Mouse (Mus musculus) liver, embryonic 13.5 days (tissue): ENCODE data around the gene Ccdc86. TPM values are rescaled to one million over a fixed set of nuclear protein-coding genes. Genes with fewer than 3 reads are reported as not detected.

Experiments used
- ATAC-seq: fragments of 200-750 bp; cut with Nextera tagmentation; 2 replicates; pipeline ENCODE4 v1.8.0; 2017; ENCODE audit warnings: low read depth, mild to moderate bottlenecking, moderate number of reproducible peaks, moderate library complexity
- DNase-seq: peaks from one replicate; pipeline ENCODE4 v3.0.0; 2022
- H3K27ac ChIP-seq: fragments of 300-500 bp; sonication (generic); 2 replicates; pipeline ENCODE4 v1.5.1; 2015; ENCODE audit warnings: moderate library complexity, mild to moderate bottlenecking, inconsistent platforms
- H3K27me3 ChIP-seq: fragments of 300-500 bp; sonication (generic); 2 replicates; pipeline ENCODE4 v1.6.1; 2015; ENCODE audit warnings: mild to moderate bottlenecking, inconsistent platforms
- H3K36me3 ChIP-seq: fragments of 300-500 bp; sonication (generic); 2 replicates; pipeline ENCODE4 v1.6.1; 2015; ENCODE audit warnings: mild to moderate bottlenecking, inconsistent platforms
- H3K4me1 ChIP-seq: fragments of 300-500 bp; sonication (generic); replicated peaks from 2 replicates; pipeline ENCODE4 v1.6.1; 2015; ENCODE audit warnings: inconsistent platforms
- H3K4me2 ChIP-seq: fragments of 300-500 bp; sonication (generic); 2 replicates; pipeline ENCODE4 v1.6.1; 2015; ENCODE audit warnings: inconsistent platforms, mild to moderate bottlenecking, moderate library complexity
- H3K4me3 ChIP-seq: fragments of 300-500 bp; sonication (generic); replicated peaks from 2 replicates; pipeline ENCODE4 v1.5.1; 2015; ENCODE audit warnings: mild to moderate bottlenecking, inconsistent platforms
- H3K9ac ChIP-seq: fragments of 300-500 bp; sonication (generic); 2 replicates; pipeline ENCODE4 v1.6.1; 2015; ENCODE audit warnings: mild to moderate bottlenecking, inconsistent platforms
- H3K9me3 ChIP-seq: fragments of 300-500 bp; sonication (generic); replicated peaks from 2 replicates; pipeline ENCODE4 v1.6.1; 2016; ENCODE audit warnings: inconsistent platforms
- WGBS: fragments of 180-500 bp; shearing (Covaris S2); methylation state at CpG from one replicate; pipeline ENCODE4 v1.1.7; 2015; ENCODE audit not compliant: insufficient replicate concordance; 5-methylcytosine and 5-hydroxymethylcytosine counted together
- polyA plus RNA-seq: library from polyadenylated mRNA; unstranded; fragments of >200 nt; fragmentation: Nextera tagmentation; extraction: Ambion mirVana; gene quantifications from 2 replicates; pipeline ENCODE4 v1.2.1, GENCODE M21; 2015

The Ccdc86 gene
- polyA plus RNA-seq, 1 experiment from 2014 or later = 23.4 TPM

DNA sequence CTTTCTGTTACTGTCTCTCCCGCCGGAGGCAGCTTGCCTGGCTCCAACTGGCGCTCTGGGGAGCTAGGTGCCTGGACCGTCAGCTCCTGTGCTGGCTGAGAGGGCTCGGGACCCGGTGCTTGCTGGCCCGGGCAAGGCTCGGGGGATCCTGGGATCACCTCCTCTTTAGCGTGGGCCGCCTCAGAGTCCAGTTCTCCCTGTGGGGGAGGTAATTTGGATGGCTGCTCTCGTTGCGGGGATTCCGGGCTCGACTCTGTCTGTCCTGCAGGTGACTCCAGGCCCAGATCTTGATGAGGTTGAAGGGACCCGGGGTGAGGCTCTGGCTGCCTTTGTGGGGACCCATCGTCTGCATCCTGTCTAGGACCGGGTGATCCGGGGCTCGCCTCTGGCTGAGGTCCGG lies 650 bp downstream of the Ccdc86 start:
- Histone ChIP-seq H3K36me3 (peaks cover 32% of the 10 kb centered on the region), H3K4me2 (peak overlapping the region; percentile 91), H3K4me1 (peaks cover 39% of the 10 kb centered on the region), H3K27me3 (peaks cover 7% of the 10 kb centered on the region; the same call in 1 of the 2 replicates), H3K27ac (peak overlapping the region; percentile 58), H3K9me3 (no peaks in the 10 kb centered on the region), H3K4me3 (peak overlapping the region; percentile 88), H3K9ac (peak overlapping the region; percentile 89)
- under 1% methylated on average over 20 of the region's 20 CpGs for WGBS
- DNase-seq (peak; percentile 24), ATAC-seq (peak; percentile 2; the same call in 1 of the 2 replicates)

DNA sequence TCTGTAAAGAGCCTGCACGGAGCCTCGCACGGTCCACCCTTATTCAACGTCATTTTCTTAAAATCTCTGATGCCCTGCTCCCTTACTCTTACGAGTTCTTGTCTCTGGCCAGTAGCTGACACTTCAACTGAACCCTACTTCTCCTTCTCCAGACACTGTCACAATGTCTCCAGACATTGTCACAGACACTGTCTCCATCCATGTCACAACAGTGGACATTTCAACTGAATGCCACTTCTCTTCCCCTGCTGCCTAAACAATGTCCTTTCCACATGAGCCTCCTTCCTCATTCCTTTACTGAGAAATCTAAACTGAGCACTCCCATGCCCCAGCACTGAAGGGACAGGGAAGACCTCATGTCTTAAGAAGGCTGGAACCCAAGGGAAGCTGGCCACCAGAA lies 1.8 kb downstream of the Ccdc86 start:
- H3K4me1 ChIP-seq = peaks cover 39% of the 10 kb centered on the region
- H3K27me3 ChIP-seq = peaks cover 4% of the 10 kb centered on the region; the same call in 1 of the 2 replicates
- ATAC-seq = no peak
- peaks cover 44% of the 10 kb centered on the region for H3K36me3 ChIP-seq
- peak overlapping the region; percentile 88 for H3K4me3 ChIP-seq
- H3K9ac ChIP-seq = peak overlapping the region; percentile 89
- H3K27ac ChIP-seq = no peak overlapping the region; the same call in 1 of the 2 replicates
- peak overlapping the region; percentile 91 for H3K4me2 ChIP-seq
- WGBS = 63% methylated on average over 5 of the region's 5 CpGs
- no peak for DNase-seq
- H3K9me3 ChIP-seq = no peaks in the 10 kb centered on the region

DNA sequence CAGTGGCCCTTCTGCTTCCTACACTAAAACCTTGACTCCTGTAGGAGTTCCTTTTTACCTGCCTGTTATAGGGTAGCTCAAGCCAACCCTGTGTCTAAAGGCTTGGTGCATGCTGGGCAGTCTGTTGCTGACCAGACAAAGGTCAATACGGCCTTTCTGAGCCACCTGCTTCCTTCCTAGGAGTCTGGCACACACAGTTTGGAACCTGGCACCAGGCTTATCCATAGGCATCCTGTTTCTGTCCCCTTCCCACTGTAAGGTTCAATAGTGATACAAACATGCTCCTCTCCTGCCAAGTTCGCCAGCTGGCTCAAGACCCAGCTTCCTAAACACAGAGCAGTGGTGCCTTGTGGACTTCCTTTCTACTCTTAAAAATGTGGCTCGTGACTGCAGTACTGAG lies 2.6 kb downstream of the Ccdc86 start:
- peak overlapping the region; percentile 91 for H3K4me2 ChIP-seq
- peaks cover 4% of the 10 kb centered on the region; the same call in 1 of the 2 replicates for H3K27me3 ChIP-seq
- DNase-seq = no peak
- WGBS = 65% methylated on average over 3 of the region's 3 CpGs
- peaks cover 51% of the 10 kb centered on the region for H3K36me3 ChIP-seq
- H3K4me3 ChIP-seq = peak overlapping the region; percentile 88
- H3K9me3 ChIP-seq = no peaks in the 10 kb centered on the region
- H3K9ac ChIP-seq = peak overlapping the region; percentile 89
- H3K4me1 ChIP-seq = peaks cover 39% of the 10 kb centered on the region
- no peak for ATAC-seq
- H3K27ac ChIP-seq = no peak overlapping the region

GRCm38 (mm10) chr19:10943955-10944354 lies 5.1 kb downstream of the Ccdc86 start:
- WGBS = 59% methylated on average over 3 of the region's 3 CpGs
- Histone ChIP-seq H3K4me3 (no peak overlapping the region), H3K4me1 (peaks cover 47% of the 10 kb centered on the region), H3K27me3 (no peaks in the 10 kb centered on the region), H3K27ac (no peak overlapping the region), H3K9me3 (no peaks in the 10 kb centered on the region), H3K4me2 (no peak overlapping the region), H3K36me3 (peaks cover 51% of the 10 kb centered on the region), H3K9ac (no peak overlapping the region)
- no peak for DNase-seq
- no peak for ATAC-seq

GRCm38 (mm10) chr19:10940801-10941457 lies 8.1 kb downstream of the Ccdc86 start:
- Histone ChIP-seq H3K9me3 (no peaks in the 10 kb centered on the region), H3K4me3 (peak overlapping the region; percentile 47), H3K27ac (no peak overlapping the region), H3K36me3 (peaks cover 43% of the 10 kb centered on the region), H3K4me2 (peak overlapping the region; percentile 79), H3K4me1 (peaks cover 47% of the 10 kb centered on the region), H3K9ac (peak overlapping the region; percentile 57), H3K27me3 (no peaks in the 10 kb centered on the region)
- ATAC-seq = peak; percentile 38
- DNase-seq = no peak
- 8% methylated on average over 40 of the region's 40 CpGs for WGBS

DNA sequence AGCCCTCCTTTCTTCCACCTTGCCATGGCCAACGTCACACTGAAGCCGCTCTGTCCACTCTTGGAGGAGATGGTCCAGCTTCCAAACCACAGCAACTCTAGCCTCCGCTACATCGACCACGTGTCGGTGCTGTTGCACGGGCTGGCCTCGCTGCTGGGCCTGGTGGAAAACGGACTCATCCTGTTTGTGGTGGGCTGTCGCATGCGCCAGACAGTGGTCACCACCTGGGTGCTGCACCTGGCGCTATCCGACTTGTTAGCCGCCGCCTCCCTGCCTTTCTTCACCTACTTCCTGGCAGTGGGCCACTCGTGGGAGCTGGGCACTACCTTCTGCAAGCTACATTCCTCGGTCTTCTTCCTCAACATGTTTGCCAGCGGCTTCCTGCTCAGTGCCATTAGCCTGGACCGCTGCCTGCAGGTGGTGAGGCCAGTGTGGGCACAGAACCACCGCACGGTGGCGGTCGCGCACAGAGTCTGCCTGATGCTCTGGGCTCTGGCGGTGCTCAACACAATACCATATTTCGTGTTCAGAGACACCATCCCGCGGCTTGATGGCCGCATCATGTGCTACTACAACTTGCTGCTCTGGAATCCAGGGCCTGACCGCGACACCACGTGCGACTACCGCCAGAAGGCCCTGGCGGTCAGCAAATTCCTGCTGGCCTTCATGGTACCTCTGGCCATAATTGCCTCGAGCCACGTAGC lies 8.8 kb downstream of the Ccdc86 start:
- Histone ChIP-seq H3K36me3 (peaks cover 37% of the 10 kb centered on the region), H3K4me3 (peak overlapping the region; percentile 47), H3K4me2 (peak overlapping the region; percentile 79), H3K27ac (no peak overlapping the region), H3K4me1 (peaks cover 44% of the 10 kb centered on the region), H3K27me3 (no peaks in the 10 kb centered on the region), H3K9ac (peak overlapping the region; percentile 57), H3K9me3 (no peaks in the 10 kb centered on the region)
- WGBS = 20% methylated on average over 36 of the region's 37 CpGs
- ATAC-seq (peak; percentile 72), DNase-seq (peak; percentile 69)

GRCm38 (mm10) chr19:10938771-10939170 lies 10.3 kb downstream of the Ccdc86 start:
- Histone ChIP-seq H3K4me1 (peaks cover 39% of the 10 kb centered on the region), H3K27me3 (no peaks in the 10 kb centered on the region), H3K36me3 (peaks cover 22% of the 10 kb centered on the region), H3K27ac (no peak overlapping the region), H3K4me3 (no peak overlapping the region), H3K4me2 (no peak overlapping the region), H3K9ac (no peak overlapping the region), H3K9me3 (no peaks in the 10 kb centered on the region)
- no peak for ATAC-seq
- no peak for DNase-seq
- whole genome bisulfite sequencing = 11% methylated on average over 3 of the region's 3 CpGs

- peak; percentile 87 for ATAC-seq
Observed at GRCm38 (mm10) chr19:10937110-10937563, 11.9 kb downstream of the Ccdc86 start, which contains the start of gene Ptgdr2. Gene Ptgdr2, plus strand, starts transcription at chr19:10937160.

GRCm38 (mm10) chr19:10936077-10936476 lies 13.0 kb downstream of the Ccdc86 start:
- 78% methylated on average over 5 of the region's 5 CpGs for WGBS

More at GRCm38 (mm10) chr19:10937110-10937563, 11.9 kb downstream of the Ccdc86 start, which contains the start of gene Ptgdr2:
- Histone ChIP-seq H3K36me3 (peaks cover 6% of the 10 kb centered on the region), H3K9ac (peak within 1 kb of the TSS; percentile 34; the same call in 1 of the 2 replicates), H3K27ac (peak within 1 kb of the TSS; percentile 17; the same call in 1 of the 2 replicates), H3K4me3 (no peak within 1 kb of the TSS), H3K4me2 (peak within 1 kb of the TSS; percentile 34), H3K9me3 (no peaks in the 10 kb centered on the region), H3K4me1 (peaks cover 39% of the 10 kb centered on the region), H3K27me3 (no peaks in the 10 kb centered on the region)
- 8% methylated on average over 5 of the region's 5 CpGs for WGBS
- DNase-seq = peak; percentile 45

GRCm38 (mm10) chr19:10935029-10935428 lies 14.0 kb downstream of the Ccdc86 start:
- 44% methylated on average over 5 of the region's 5 CpGs for WGBS
- no peak for DNase-seq
- Histone ChIP-seq H3K27ac (no peak overlapping the region), H3K4me2 (no peak overlapping the region), H3K4me1 (peaks cover 27% of the 10 kb centered on the region), H3K36me3 (no peaks in the 10 kb centered on the region), H3K9me3 (no peaks in the 10 kb centered on the region), H3K4me3 (no peak overlapping the region), H3K27me3 (no peaks in the 10 kb centered on the region), H3K9ac (no peak overlapping the region)
- ATAC-seq = no peak

More at GRCm38 (mm10) chr19:10936077-10936476, 13.0 kb downstream of the Ccdc86 start:
- H3K9me3 ChIP-seq = no peaks in the 10 kb centered on the region
- no peaks in the 10 kb centered on the region for H3K27me3 ChIP-seq
- H3K4me3 ChIP-seq = no peak overlapping the region
- peaks cover 38% of the 10 kb centered on the region for H3K4me1 ChIP-seq
- ATAC-seq (no peak), DNase-seq (no peak)
- H3K36me3 ChIP-seq = no peaks in the 10 kb centered on the region
- no peak overlapping the region for H3K9ac ChIP-seq
- no peak overlapping the region for H3K4me2 ChIP-seq
- no peak overlapping the region for H3K27ac ChIP-seq

DNA sequence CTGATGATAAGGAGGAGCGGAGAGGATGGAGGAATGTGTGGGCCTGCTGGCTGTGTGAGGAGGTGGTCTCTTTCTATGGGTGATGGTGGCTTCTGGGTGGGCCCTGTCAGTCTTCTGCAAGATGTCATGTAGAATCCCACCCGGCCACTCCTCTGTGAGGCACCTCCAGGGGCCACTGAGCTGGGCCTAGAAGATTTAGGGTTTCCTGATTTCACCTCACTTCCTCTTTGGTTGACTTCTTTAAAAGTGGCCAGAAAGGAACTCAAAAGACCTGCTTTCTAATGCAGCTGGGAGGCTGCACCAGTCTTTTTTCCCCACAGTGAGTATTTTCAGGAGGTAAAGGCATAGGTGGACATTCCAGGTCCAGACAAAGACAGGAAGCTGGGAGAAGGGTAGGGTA lies 18.4 kb downstream of the Ccdc86 start:
- Histone ChIP-seq H3K9ac (no peak overlapping the region), H3K27ac (no peak overlapping the region), H3K4me2 (no peak overlapping the region), H3K9me3 (no peaks in the 10 kb centered on the region), H3K4me1 (no peaks in the 10 kb centered on the region), H3K4me3 (no peak overlapping the region), H3K36me3 (no peaks in the 10 kb centered on the region), H3K27me3 (no peaks in the 10 kb centered on the region)
- 44% methylated on average over 2 of the region's 2 CpGs for WGBS
- no peak for DNase-seq
- no peak for ATAC-seq
